ENCODE assay signal across 16 mouse cellular contexts in genomic region chr2:115056327-115057070, GRCm38 (mm10).
DNase-seq lines count a peak whose midpoint lies in the region; ATAC-seq and TF ChIP-seq lines count a peak whose summit lies in the region.
"Had no signal": no experiment of that assay in that cellular context is flagged by ENCODE, and none has a peak within 500 bp of the region (broad histone marks: within the 10 kb centered on the region; RNA-seq: fewer than 3 reads in every experiment).

No protein-coding gene starts in this region.

- H3K27ac ChIP-seq in midbrain, embryonic 13.5 days, result peak overlapping the region; percentile 25; the same call in 1 of the 2 replicates
- no peak overlapping the region for H3K27ac ChIP-seq in midbrain, embryonic 10.5 days (replicated peaks)
- H3K27ac ChIP-seq in forebrain, postnatal 0 days (ENCODE audit: low read depth, low read length), result 0 out of 2 replicates have a peak overlapping the region, but pooled peaks have one; percentile 5
- no peak overlapping the region for H3K27ac ChIP-seq in midbrain, postnatal 0 days (ENCODE audit: low read depth, low read length)
- H3K27ac ChIP-seq: heart, embryonic 15.5 days; layer of hippocampus, adult 2 months; liver, embryonic 15.5 days had no signal

- no peak overlapping the region for H3K4me2 ChIP-seq in midbrain, embryonic 13.5 days (replicated peaks)
- H3K4me2 ChIP-seq in forebrain, postnatal 0 days (ENCODE audit: low read depth), result no peak overlapping the region
- H3K4me2 ChIP-seq in midbrain, postnatal 0 days (ENCODE audit: low read depth, low read length, poor library complexity, severe bottlenecking), result no peak overlapping the region
- H3K4me2 ChIP-seq: heart, embryonic 15.5 days; liver, embryonic 15.5 days had no signal

- no peak for TF ChIP-seq CTCF in forebrain, postnatal 0 days (IDR thresholded peaks at IDR 0.05; ENCODE audit: low read depth)
- no peak for TF ChIP-seq CTCF in midbrain, postnatal 0 days (IDR thresholded peaks at IDR 0.05)

- ATAC-seq in midbrain, embryonic 13.5 days, result peak; percentile 78
- ATAC-seq in forebrain, postnatal 0 days, result peak; percentile 58; the same call in 1 of the 2 replicates
- ATAC-seq in midbrain, postnatal 0 days (ENCODE audit: low FRiP score), result 0 out of 2 replicates have a peak, but pooled peaks have one; percentile 52
- no peak for ATAC-seq in inflammation-experienced regulatory T-cells, adult 6 months

- H3K4me3 ChIP-seq in midbrain, embryonic 13.5 days (replicated peaks), result no peak overlapping the region
- no peak overlapping the region for H3K4me3 ChIP-seq in midbrain, embryonic 10.5 days
- H3K4me3 ChIP-seq in forebrain, postnatal 0 days (ENCODE audit: low read depth, low read length), result no peak overlapping the region
- no peak overlapping the region for H3K4me3 ChIP-seq in midbrain, postnatal 0 days (ENCODE audit: low read depth, low read length)
- H3K4me3 ChIP-seq: heart, embryonic 15.5 days; layer of hippocampus, adult 2 months; liver, embryonic 15.5 days; megakaryocyte, embryonic 14.5 days had no signal

- H3K36me3 ChIP-seq in midbrain, embryonic 13.5 days, result no peaks in the 10 kb centered on the region
- H3K36me3 ChIP-seq in midbrain, embryonic 10.5 days, result no peaks in the 10 kb centered on the region
- no peaks in the 10 kb centered on the region for H3K36me3 ChIP-seq in forebrain, postnatal 0 days (ENCODE audit: insufficient read depth)
- no peaks in the 10 kb centered on the region for H3K36me3 ChIP-seq in midbrain, postnatal 0 days (ENCODE audit: insufficient read depth, low read length)
- H3K36me3 ChIP-seq: heart, embryonic 15.5 days; liver, embryonic 15.5 days had no signal

- DNase-seq in adrenal gland, postnatal 10 days, result peak; percentile 7
- no peak for DNase-seq in adrenal gland, postnatal 4 days (ENCODE audit: low spot score in 2 of 2)
- no peak for DNase-seq in midbrain, embryonic 10.5 days (ENCODE audit: low spot score)
- peak; percentile 60 for DNase-seq in forebrain, postnatal 0 days
- DNase-seq in midbrain, postnatal 0 days (ENCODE audit: low spot score), result peak; percentile 58
- DNase-seq in MN1 (ENCODE audit: low spot score), result no peak
- DNase-seq: adrenal gland, adult 2 months; cerebellum, adult 2 months; gastrocnemius, postnatal 25 days; kidney, adult 18-20 months had no signal

- H3K27me3 ChIP-seq in midbrain, embryonic 13.5 days, result no peaks in the 10 kb centered on the region
- H3K27me3 ChIP-seq in midbrain, embryonic 10.5 days (ENCODE audit: low read depth, poor library complexity, severe bottlenecking), result no peaks in the 10 kb centered on the region
- H3K27me3 ChIP-seq in forebrain, postnatal 0 days (ENCODE audit: insufficient read depth, low read length), result no peaks in the 10 kb centered on the region
- H3K27me3 ChIP-seq in midbrain, postnatal 0 days (ENCODE audit: insufficient read depth, low read length), result no peaks in the 10 kb centered on the region
- H3K27me3 ChIP-seq: heart, embryonic 15.5 days; liver, embryonic 15.5 days; megakaryocyte, embryonic 14.5 days had no signal

- peaks cover 17% of the 10 kb centered on the region for H3K4me1 ChIP-seq in midbrain, embryonic 13.5 days (replicated peaks)
- H3K4me1 ChIP-seq in midbrain, embryonic 10.5 days, result no peaks in the 10 kb centered on the region
- no peaks in the 10 kb centered on the region for H3K4me1 ChIP-seq in forebrain, postnatal 0 days (ENCODE audit: insufficient read depth)
- no peaks in the 10 kb centered on the region for H3K4me1 ChIP-seq in midbrain, postnatal 0 days (ENCODE audit: insufficient read depth, low read length)
- H3K4me1 ChIP-seq: heart, embryonic 15.5 days; liver, embryonic 15.5 days; megakaryocyte, embryonic 14.5 days had no signal

- WGBS in midbrain, embryonic 13.5 days, result 46% methylated on average over 4 of the region's 4 CpGs
- 79% methylated on average over 4 of the region's 4 CpGs for WGBS in midbrain, embryonic 10.5 days
- WGBS in forebrain, postnatal 0 days, result 20% methylated on average over 4 of the region's 4 CpGs
- 38% methylated on average over 4 of the region's 4 CpGs for WGBS in midbrain, postnatal 0 days

- no peaks in the 10 kb centered on the region for H3K9me3 ChIP-seq in midbrain, embryonic 13.5 days
- no peaks in the 10 kb centered on the region for H3K9me3 ChIP-seq in midbrain, embryonic 10.5 days (replicated peaks)
- H3K9me3 ChIP-seq in forebrain, postnatal 0 days (ENCODE audit: low read length), result no peaks in the 10 kb centered on the region
- H3K9me3 ChIP-seq in midbrain, postnatal 0 days (ENCODE audit: low read length), result no peaks in the 10 kb centered on the region
- H3K9me3 ChIP-seq: heart, embryonic 15.5 days; liver, embryonic 15.5 days had no signal

- no peak overlapping the region for H3K9ac ChIP-seq in midbrain, embryonic 13.5 days (replicated peaks)
- no peak overlapping the region for H3K9ac ChIP-seq in forebrain, postnatal 0 days
- no peak overlapping the region for H3K9ac ChIP-seq in midbrain, postnatal 0 days (replicated peaks; ENCODE audit: low read length, poor library complexity, severe bottlenecking)
- H3K9ac ChIP-seq: heart, embryonic 15.5 days; liver, embryonic 15.5 days had no signal

Comparison
In these comparisons a context has a peak if more than half of its experiments do, and no peak if none do; other contexts are left out.
1. DNase-seq: peak in adrenal gland, postnatal 10 days (single experiment), forebrain, postnatal 0 days (single experiment) and midbrain, postnatal 0 days (single experiment); none in adrenal gland, postnatal 4 days (0 of 2), midbrain, embryonic 10.5 days (single experiment) and MN1 (single experiment).
2. H3K27ac ChIP-seq: peak in midbrain, embryonic 13.5 days (single experiment) and forebrain, postnatal 0 days (single experiment); none in midbrain, embryonic 10.5 days (single experiment) and midbrain, postnatal 0 days (single experiment).